Mouse (Mus musculus) cerebral cortex, adult 2 months (tissue): ENCODE measurements around the gene Rnf141.

Experiments
- WGBS: fragments of 180-500 bp; shearing (Covaris S2); methylation state at CpG from one replicate; pipeline ENCODE4 v1.1.7; 2018; 5-methylcytosine and 5-hydroxymethylcytosine counted together

Rnf141 gene

DNA sequence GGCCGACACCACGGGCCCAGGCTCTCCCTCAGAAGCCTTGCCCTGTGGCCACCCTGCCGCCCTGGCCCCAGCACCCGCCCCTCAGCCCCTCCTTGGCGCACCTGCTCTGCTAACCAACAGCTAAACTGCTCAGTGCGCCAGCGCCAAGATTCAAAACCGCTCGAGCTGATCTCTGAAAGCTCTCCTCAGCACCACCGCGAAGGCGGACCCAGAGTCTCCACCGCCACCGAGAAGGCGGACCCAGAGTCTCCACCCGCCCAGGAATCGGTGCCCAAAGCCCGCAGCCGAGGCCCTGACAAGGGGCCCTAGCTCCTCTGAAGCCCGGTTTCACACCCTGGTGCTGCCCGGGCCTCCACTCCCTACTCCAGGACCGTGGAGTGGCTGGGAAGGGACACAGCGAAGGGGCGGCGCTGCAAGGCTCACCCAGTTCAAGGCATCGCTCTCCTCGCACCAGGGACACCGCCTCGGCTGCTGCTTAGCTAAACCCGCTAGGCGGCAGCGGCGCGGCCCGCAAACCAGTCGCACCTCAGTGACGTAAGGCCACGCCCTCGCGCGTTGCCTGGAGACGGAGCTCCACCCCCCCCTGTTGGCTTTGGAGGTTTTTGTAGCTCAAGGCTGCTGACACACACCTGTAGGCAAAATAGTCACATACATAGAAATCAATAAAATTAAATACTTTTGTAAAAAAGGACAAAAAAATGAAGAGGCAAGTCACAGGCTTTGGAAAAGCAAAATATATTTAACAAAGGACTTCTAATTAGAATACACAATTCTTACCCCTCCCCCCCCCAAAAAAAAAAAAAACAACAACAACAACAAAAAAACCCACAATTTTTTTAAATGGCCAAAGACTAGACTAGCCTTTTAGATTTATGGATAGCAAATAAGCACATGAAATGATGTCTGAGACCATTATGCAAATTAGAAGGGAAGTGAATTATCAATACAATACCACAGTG lies at the start of gene Rnf141:
TSS of gene Rnf141 (minus strand) at position 542 of the 959 bp plus-strand sequence.
- under 1% methylated on average over 42 of the region's 42 CpGs for WGBS

- 83% methylated on average over 9 of the region's 9 CpGs for whole genome bisulfite sequencing
These were observed 47.3 kb upstream of the Rnf141 start for GRCm38 (mm10) chr7:110891501-110891986.

DNA sequence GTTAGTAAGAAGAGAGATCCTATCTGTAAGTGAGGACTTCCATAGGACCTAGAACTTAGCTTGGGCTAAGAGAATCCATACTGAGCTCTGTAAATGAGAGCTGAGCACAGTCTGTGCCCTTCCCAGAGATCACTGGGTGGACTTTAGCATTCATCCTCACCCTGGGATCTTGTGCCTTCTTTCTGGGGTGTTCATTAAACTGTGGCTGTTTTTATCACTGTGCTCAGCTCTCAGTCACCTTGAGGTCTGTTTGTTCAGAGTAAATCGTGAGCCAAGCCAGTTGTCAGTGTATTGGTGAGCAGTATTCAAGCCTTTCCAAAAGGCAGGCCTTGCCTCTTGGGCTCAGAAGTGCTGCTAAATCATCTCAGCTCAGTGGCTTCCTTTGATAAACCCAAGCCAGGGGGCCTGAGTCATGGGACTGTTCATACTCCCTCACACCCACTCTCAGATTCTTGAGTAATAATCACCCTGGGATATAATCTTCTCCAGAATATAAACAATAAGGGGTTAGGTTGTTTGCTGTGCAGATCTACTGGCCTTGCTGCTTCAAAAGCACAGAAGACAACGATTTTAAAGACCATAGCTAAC lies 37.6 kb upstream of the Rnf141 start:
- WGBS, result 87% methylated on average over 2 of the region's 2 CpGs

- WGBS, result 81% methylated on average over 4 of the region's 4 CpGs
These were observed 33.8 kb upstream of the Rnf141 start for GRCm38 (mm10) chr7:110878028-110878427.

- 93% methylated on average over 4 of the region's 4 CpGs for WGBS
These were observed 32.7 kb upstream of the Rnf141 start for GRCm38 (mm10) chr7:110876965-110877364.

- 87% methylated on average over 5 of the region's 5 CpGs for WGBS
These were observed 24.6 kb upstream of the Rnf141 start for GRCm38 (mm10) chr7:110868807-110869206.

DNA sequence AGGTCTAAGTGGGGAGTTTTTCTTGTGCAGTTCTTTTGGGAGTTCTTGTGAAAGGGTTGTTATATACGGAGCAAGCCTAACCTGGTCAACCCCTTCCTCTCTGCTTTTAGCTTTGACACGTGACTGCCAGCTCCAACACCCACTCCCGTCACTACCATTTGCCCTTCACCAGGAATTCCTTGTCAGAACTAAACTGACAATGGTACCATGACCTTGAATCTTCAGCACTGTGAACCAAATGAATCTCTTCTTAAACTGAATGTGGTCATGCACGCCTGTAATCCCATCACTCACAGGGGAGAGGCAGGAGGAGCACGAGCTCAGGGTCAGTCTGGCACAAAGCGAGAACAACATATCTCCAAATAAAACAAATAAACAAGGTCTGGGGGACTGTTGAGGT lies 22.9 kb upstream of the Rnf141 start:
- 96% methylated on average over 6 of the region's 6 CpGs for WGBS

- WGBS, result 92% methylated on average over 3 of the region's 3 CpGs
These were observed 21.8 kb upstream of the Rnf141 start for GRCm38 (mm10) chr7:110866021-110866420.

- WGBS, result 87% methylated on average over 6 of the region's 6 CpGs
These were observed 21.3 kb upstream of the Rnf141 start for GRCm38 (mm10) chr7:110865570-110865969.

- 67% methylated on average over 10 of the region's 10 CpGs for WGBS
These were observed 20.8 kb upstream of the Rnf141 start for GRCm38 (mm10) chr7:110865038-110865437.

DNA sequence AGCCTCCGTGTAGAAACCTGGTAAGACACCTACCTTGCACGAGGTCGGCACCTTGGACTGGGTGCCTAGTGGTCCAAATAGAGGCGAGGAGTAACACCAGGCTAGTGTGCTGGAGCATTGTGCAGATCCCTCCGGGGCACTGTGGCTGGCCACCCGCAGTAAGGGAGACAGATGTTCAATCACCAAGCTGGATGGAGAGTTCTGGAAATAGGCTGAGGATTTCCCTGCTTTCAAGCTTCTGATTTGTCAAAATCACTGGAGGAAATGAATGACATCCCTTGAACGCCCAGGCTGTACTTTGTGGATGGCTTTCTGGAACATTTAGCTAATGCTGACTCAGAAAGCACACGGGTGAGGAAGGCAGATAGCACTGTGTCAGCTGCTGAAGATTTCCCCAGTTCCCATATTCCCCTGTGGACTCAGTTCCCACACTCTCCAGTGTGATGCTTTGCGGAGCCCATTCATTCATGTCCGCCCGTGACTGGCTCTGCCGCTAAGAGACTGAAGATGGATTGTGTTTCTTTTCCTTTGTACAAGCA lies 18.6 kb upstream of the Rnf141 start, which contains the start of gene Lyve1:
TSS of gene Lyve1 (minus strand) at position 489 of the 539 bp plus-strand sequence.
- WGBS, result 71% methylated on average over 12 of the region's 12 CpGs

- WGBS, result 75% methylated on average over 5 of the region's 5 CpGs
These were observed 15.9 kb upstream of the Rnf141 start for GRCm38 (mm10) chr7:110860129-110860528.

- WGBS, result 88% methylated on average over 1 of the region's 1 CpGs
These were observed 11.3 kb upstream of the Rnf141 start for GRCm38 (mm10) chr7:110855604-110856003.

DNA sequence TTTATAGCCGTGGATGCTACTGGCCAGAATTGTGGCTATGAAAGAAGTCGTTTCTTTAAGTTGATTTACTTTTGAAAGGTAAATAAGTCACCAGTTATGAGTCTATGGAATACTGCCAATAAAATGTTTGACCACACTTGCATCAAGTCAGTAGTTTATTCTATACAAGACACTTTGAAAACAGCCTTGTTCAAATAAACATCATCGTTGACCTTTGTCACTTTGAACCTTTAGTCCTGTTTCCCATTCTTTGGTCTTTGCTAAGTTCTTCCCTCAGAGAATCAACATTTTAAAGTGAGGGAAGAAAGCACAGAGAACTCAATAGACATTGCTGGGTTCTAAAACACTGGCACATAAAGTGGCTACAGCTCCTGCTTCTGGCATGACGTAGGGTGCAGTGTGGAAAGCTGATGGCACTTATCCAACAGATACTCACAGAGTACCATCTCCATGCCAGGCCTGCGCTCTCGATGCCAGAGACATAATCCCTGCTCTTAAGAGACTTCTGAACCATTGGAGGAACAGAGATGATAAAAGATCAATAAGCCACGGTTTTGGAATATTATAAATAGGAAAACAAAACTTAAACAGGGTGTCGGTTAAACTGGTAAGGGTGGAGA lies 10.8 kb upstream of the Rnf141 start:
- 40% methylated on average over 8 of the region's 8 CpGs for WGBS

DNA sequence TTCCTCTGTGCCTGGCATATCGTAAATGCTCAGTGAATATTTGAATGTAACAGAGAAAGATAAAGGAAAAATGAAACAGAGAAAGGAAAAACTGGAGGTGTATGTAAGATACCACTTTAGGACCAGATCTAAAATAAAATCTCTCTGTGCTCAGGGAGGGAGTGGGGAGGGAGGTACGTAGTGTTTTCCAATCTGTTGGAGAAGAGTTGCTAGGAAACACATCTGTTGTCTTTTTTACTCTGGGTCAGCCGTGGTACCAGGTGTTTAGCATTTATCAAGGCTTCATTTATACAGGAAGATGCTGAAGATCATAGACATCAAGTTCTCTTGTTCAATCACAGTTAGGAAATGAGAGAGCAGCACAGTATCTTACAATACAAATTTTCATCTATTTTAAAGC lies 10.3 kb upstream of the Rnf141 start:
- 37% methylated on average over 3 of the region's 3 CpGs for WGBS

DNA sequence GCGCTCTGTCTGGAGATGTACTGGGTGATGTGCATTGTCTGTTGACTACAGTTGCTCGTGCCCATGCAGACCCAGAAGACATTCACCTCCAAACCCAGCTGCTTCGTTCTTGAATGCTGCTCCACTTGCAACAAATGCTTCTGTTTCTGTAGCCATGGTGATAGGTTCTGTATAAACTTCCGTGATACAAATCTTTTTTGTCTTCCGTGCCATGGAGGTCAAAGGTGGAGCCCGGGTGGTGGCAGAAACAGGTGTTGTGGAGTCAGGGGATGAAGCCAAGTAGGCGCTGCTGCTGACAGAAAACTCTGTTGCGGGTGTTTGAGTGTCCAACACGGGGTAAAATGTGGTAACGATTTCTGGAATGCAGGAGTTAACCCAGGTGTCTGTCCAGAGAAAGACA lies 9.4 kb upstream of the Rnf141 start:
- WGBS, result 58% methylated on average over 10 of the region's 10 CpGs

DNA sequence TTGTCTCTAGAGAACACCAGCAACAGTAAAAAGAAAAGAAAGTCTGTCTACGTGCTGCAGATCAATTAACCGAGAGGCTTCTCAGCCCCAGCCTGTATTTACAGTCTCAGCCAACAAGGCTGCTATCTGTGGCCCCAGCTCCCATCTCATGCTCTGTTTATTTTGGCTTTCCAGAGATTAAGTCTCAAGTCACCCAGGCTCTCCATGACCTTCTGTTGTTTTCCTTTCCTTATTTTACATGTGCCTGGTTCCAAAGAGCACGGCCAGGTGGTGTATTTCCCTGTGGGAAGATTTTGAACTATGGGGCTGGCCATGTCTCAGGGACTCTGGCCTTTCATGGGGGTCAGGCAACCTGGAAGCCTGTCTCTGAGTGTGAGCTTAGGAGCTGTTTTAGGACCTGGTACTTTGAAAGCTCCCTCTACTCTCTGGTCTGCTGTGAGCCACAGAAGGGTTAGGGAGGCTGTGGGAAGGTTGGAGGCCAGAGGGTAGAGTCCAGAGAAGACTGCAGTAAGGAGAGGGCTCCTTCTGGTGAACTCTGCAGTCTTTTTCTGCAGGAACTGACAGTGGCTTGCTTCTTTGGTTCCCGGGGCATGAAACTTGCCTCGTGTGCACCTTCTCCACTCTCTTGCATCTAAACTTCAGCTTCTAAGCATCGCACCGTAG lies 7.4 kb upstream of the Rnf141 start:
- WGBS, result 86% methylated on average over 7 of the region's 7 CpGs

DNA sequence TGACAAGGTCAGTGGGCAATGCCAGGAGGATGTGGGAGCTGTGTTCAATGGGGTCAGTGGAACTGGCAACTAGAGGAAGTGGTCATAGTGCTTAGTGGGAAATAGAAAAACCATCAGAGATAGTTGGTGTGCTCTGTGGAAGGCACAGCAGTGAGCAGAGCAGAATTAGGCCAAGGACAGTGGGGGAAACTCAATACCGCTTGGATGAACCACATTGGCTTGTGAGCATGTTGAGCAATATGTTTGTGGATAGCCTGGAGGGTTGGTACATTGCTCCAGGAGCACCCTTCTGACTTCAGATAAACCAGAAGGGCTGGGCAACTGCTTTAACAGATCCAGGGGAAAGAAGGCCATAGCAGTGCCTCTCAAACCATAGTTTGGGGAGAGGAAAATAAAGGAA lies 4.1 kb upstream of the Rnf141 start:
- 94% methylated on average over 1 of the region's 1 CpGs for WGBS

GRCm38 (mm10) chr7:110847321-110847720 lies 3.1 kb upstream of the Rnf141 start:
- WGBS, result 86% methylated on average over 2 of the region's 2 CpGs

GRCm38 (mm10) chr7:110840332-110840731 lies 3.9 kb downstream of the Rnf141 start:
- WGBS, result 84% methylated on average over 4 of the region's 4 CpGs

GRCm38 (mm10) chr7:110834522-110834921 lies 9.7 kb downstream of the Rnf141 start:
- 50% methylated on average over 3 of the region's 3 CpGs for WGBS
